Mouse (Mus musculus) neural tube, embryonic 11.5 days (tissue): Measurements from ENCODE around the gene Skida1. TPM values are rescaled to one million over a fixed set of nuclear protein-coding genes. Genes with fewer than 3 reads are reported as not detected.
A peak's percentile ranks its signal among the peaks of the same experiment; 100 is the strongest.

Source experiments
- microRNA-seq: library from miRNA; unstranded; fragments of <30 nt; microRNA quantifications from one replicate; pipeline ENCODE4, GENCODE M21; 2016
- polyA plus RNA-seq: library from polyadenylated mRNA; unstranded; fragments of >200 nt; fragmentation: Nextera tagmentation; extraction: Ambion mirVana; gene quantifications from 2 replicates; pipeline ENCODE4 v1.2.1, GENCODE M21; 2014

Gene Skida1
- polyA plus RNA-seq, 1 experiment from 2014 or later, result 15.5 TPM

Small RNAs within 50 kb of the gene (microRNA-seq; reads per million reads assigned to microRNA genes)
- gene Mir7655, result 3.9 reads per million, percentile 9 among the genes with 10 or more reads in this experiment

Other genes with a start within 250 kb of the Skida1 start
- gene H2al2a, start 52.1 kb downstream of the Skida1 start, polyA plus RNA-seq, result not detected in 2 replicates
- 6.9 and 7.6 TPM in 2 replicates for gene A930004D18Rik, start 11.3 kb downstream of the Skida1 start, polyA plus RNA-seq
- gene Mllt10, start 6.2 kb upstream of the Skida1 start, polyA plus RNA-seq, result 39.4 and 42.6 TPM in 2 replicates